Mouse (Mus musculus) kidney, postnatal 0 days (tissue): ENCODE measurements around the gene Tyrobp. TPM values are rescaled to one million over a fixed set of nuclear protein-coding genes. Genes with fewer than 3 reads are reported as not detected.
A peak's percentile ranks its signal among the peaks of the same experiment; 100 is the strongest.

Experiments
- ATAC-seq: fragments of 200-750 bp; cut with Nextera tagmentation; replicated peaks from 2 replicates; pipeline ENCODE4 v1.8.0; 2017; ENCODE audit warnings: low read depth, moderate number of reproducible peaks, moderate TSS enrichment, moderate library complexity; ENCODE audit not compliant: low FRiP score
- DNase-seq: peaks from one replicate; pipeline ENCODE4 v3.0.0-alpha.2; 2016; ENCODE audit warnings: low spot score
- H3K27ac ChIP-seq: fragments of 300-500 bp; sonication (generic); 2 replicates; pipeline ENCODE4 v1.5.1; 2014; ENCODE audit warnings: mild to moderate bottlenecking
- H3K27me3 ChIP-seq: fragments of 300-500 bp; sonication (generic); 2 replicates; pipeline ENCODE4 v1.6.1; 2014; ENCODE audit warnings: low read length, mixed read lengths; ENCODE audit not compliant: insufficient read depth
- H3K36me3 ChIP-seq: fragments of 300-500 bp; sonication (generic); 2 replicates; pipeline ENCODE4 v1.6.1; 2014; ENCODE audit warnings: low read length, mixed read lengths; ENCODE audit not compliant: insufficient read depth
- H3K4me1 ChIP-seq: fragments of 300-500 bp; sonication (generic); replicated peaks from 2 replicates; pipeline ENCODE4 v1.6.1; 2014; ENCODE audit warnings: antibody characterized with exemption, low read length, mixed read lengths; ENCODE audit not compliant: insufficient read depth
- H3K4me2 ChIP-seq: fragments of 300-500 bp; sonication (generic); 2 replicates; pipeline ENCODE4 v1.6.1; 2014; ENCODE audit warnings: mild to moderate bottlenecking, low read length, moderate library complexity, mixed read lengths
- H3K4me3 ChIP-seq: fragments of 300-500 bp; sonication (generic); replicated peaks from 2 replicates; pipeline ENCODE4 v1.5.1; 2014; ENCODE audit warnings: low read depth, low read length
- H3K9ac ChIP-seq: fragments of 300-500 bp; sonication (generic); 2 replicates; pipeline ENCODE4 v1.6.1; 2014; ENCODE audit warnings: low read depth, low read length
- H3K9me3 ChIP-seq: fragments of 300-500 bp; sonication (generic); replicated peaks from 2 replicates; pipeline ENCODE4 v1.6.1; 2016; ENCODE audit warnings: low read length, inconsistent platforms, mixed read lengths
- CTCF ChIP-seq: IDR thresholded peaks from 2 replicates; pipeline ENCODE4 v1.5.1; 2016; ENCODE audit warnings: antibody characterized with exemption, low read depth, mild to moderate bottlenecking, moderate library complexity
- WGBS: fragments of 180-500 bp; shearing (Covaris S2); extraction: QIAGEN DNeasy Blood & Tissue Kit; methylation state at CpG from one replicate; pipeline ENCODE4 v1.1.7; 2014; 5-methylcytosine and 5-hydroxymethylcytosine counted together
- polyA plus RNA-seq: library from polyadenylated mRNA; unstranded; fragments of >200 nt; fragmentation: Nextera tagmentation; extraction: Ambion mirVana; gene quantifications from 2 replicates; pipeline ENCODE4 v1.2.1, GENCODE M21; 2015

Tyrobp gene
- polyA plus RNA-seq, 1 experiment from 2014 or later = 47.3 TPM

GRCm38 (mm10) chr7:30421890-30422435, 8.4 kb downstream of the Tyrobp start:
- Histone ChIP-seq H3K9ac (peak overlapping the region; percentile 46; the same call in 1 of the 2 replicates), H3K4me2 (peak overlapping the region; percentile 78), H3K9me3 (no peaks in the 10 kb centered on the region; the same call in 1 of the 2 replicates), H3K27me3 (no peaks in the 10 kb centered on the region), H3K36me3 (no peaks in the 10 kb centered on the region), H3K27ac (peak overlapping the region; percentile 68), H3K4me3 (peak overlapping the region; percentile 42), H3K4me1 (0 out of 2 replicates have a peak, but pooled peaks cover 6% of the 10 kb centered on the region)
- WGBS = 0% methylated on average over 45 of the region's 45 CpGs
- ATAC-seq (peak; percentile 79), DNase-seq (peak; percentile 75)
- TF ChIP-seq CTCF = no peak

GRCm38 (mm10) chr7:30422560-30422959, 9.0 kb downstream of the Tyrobp start:
- peak overlapping the region; percentile 42 for H3K4me3 ChIP-seq
- H3K9ac ChIP-seq = peak overlapping the region; percentile 46
- ATAC-seq (no peak), DNase-seq (no peak)
- 0 out of 2 replicates have a peak, but pooled peaks cover 6% of the 10 kb centered on the region for H3K4me1 ChIP-seq
- peak overlapping the region; percentile 78 for H3K4me2 ChIP-seq
- no peak overlapping the region; the same call in 1 of the 2 replicates for H3K27ac ChIP-seq
- 6% methylated on average over 9 of the region's 9 CpGs for WGBS
- no peaks in the 10 kb centered on the region for H3K36me3 ChIP-seq
- no peak for TF ChIP-seq CTCF
- no peaks in the 10 kb centered on the region; the same call in 1 of the 2 replicates for H3K9me3 ChIP-seq
- H3K27me3 ChIP-seq = no peaks in the 10 kb centered on the region

GRCm38 (mm10) chr7:30423071-30423641, 9.6 kb downstream of the Tyrobp start:
- Histone ChIP-seq H3K27me3 (no peaks in the 10 kb centered on the region), H3K36me3 (no peaks in the 10 kb centered on the region), H3K9ac (peak overlapping the region; percentile 46; the same call in 1 of the 2 replicates), H3K9me3 (no peaks in the 10 kb centered on the region; the same call in 1 of the 2 replicates), H3K4me1 (0 out of 2 replicates have a peak, but pooled peaks cover 6% of the 10 kb centered on the region), H3K4me2 (peak overlapping the region; percentile 78), H3K27ac (no peak overlapping the region; the same call in 1 of the 2 replicates), H3K4me3 (peak overlapping the region; percentile 42)
- ATAC-seq (no peak), DNase-seq (no peak)
- no peak for TF ChIP-seq CTCF
- 43% methylated on average over 23 of the region's 23 CpGs for WGBS

GRCm38 (mm10) chr7:30429327-30429726, 15.8 kb downstream of the Tyrobp start:
- no peaks in the 10 kb centered on the region for H3K36me3 ChIP-seq
- no peak overlapping the region for H3K27ac ChIP-seq
- DNase-seq (no peak), ATAC-seq (no peak)
- no peaks in the 10 kb centered on the region for H3K4me1 ChIP-seq
- no peak overlapping the region for H3K9ac ChIP-seq
- H3K4me3 ChIP-seq = no peak overlapping the region
- no peak for TF ChIP-seq CTCF
- no peaks in the 10 kb centered on the region for H3K9me3 ChIP-seq
- H3K4me2 ChIP-seq = no peak overlapping the region
- no peaks in the 10 kb centered on the region for H3K27me3 ChIP-seq

GRCm38 (mm10) chr7:30430191-30430590, 16.6 kb downstream of the Tyrobp start:
- H3K27me3 ChIP-seq = no peaks in the 10 kb centered on the region
- H3K9ac ChIP-seq = no peak overlapping the region
- no peak overlapping the region for H3K27ac ChIP-seq
- no peak for DNase-seq
- no peak overlapping the region for H3K4me2 ChIP-seq
- H3K9me3 ChIP-seq = no peaks in the 10 kb centered on the region
- WGBS = 29% methylated on average over 2 of the region's 2 CpGs
- no peak for ATAC-seq
- no peaks in the 10 kb centered on the region for H3K4me1 ChIP-seq
- H3K4me3 ChIP-seq = no peak overlapping the region
- H3K36me3 ChIP-seq = no peaks in the 10 kb centered on the region
- no peak for TF ChIP-seq CTCF

GRCm38 (mm10) chr7:30431793-30432192, 18.2 kb downstream of the Tyrobp start:
- Histone ChIP-seq H3K4me1 (no peaks in the 10 kb centered on the region), H3K9ac (no peak overlapping the region), H3K4me3 (no peak overlapping the region), H3K4me2 (no peak overlapping the region), H3K27me3 (no peaks in the 10 kb centered on the region), H3K9me3 (no peaks in the 10 kb centered on the region), H3K36me3 (no peaks in the 10 kb centered on the region), H3K27ac (no peak overlapping the region)
- DNase-seq (peak; percentile 80), ATAC-seq (no peak)
- WGBS = 8% methylated on average over 3 of the region's 3 CpGs
- TF ChIP-seq CTCF = peak; percentile 74
